Mouse (Mus musculus) lung, postnatal 4 days (tissue): ENCODE results near the gene Fbxo46.

ENCODE experiments used
- DNase-seq, 2 experiments: peaks; one replicate each; pipeline ENCODE4 v3.0.0; 2021

Gene Fbxo46

DNA sequence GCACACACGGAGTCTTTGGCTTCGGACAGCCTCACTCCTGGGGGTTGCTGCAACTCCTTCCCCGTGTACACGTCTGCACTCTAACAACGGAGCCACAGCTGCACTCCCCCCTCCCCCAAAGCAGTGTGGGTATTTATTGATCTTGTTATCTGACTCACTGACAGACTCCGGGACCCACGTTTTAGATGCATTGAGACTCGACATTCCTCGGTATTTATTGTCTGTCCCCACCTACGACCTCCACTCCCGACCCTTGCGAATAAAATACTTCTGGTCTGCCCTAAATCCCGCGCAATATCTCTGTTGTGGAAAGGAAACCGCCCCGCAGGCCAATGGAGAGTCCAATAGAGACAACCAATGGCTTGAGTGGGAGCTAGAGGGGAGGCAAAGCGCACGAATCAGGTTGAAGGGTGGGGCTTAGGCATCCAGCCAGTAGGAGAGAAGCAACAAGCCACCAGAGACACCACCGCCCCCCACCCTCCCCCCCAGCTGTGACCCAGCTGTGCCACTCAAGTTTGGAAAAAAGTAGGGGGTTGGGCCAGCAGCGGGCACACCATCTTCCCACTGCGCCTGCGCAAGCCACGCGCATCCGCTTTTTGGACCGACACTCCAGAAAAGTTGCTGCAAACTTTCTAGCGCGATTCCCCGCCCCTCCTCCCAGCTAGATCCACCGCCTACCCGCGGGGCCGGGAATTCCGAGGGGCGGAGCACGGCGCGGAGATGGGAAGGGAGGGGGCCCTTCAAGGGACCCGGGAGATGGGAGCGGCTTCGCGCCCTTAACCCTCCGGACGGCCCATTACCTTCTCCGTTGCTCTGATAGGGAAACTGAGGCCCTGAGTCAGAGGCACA lies 25.9 kb upstream of the Fbxo46 start:
- peak; percentile 97 to 99 for DNase-seq

DNA sequence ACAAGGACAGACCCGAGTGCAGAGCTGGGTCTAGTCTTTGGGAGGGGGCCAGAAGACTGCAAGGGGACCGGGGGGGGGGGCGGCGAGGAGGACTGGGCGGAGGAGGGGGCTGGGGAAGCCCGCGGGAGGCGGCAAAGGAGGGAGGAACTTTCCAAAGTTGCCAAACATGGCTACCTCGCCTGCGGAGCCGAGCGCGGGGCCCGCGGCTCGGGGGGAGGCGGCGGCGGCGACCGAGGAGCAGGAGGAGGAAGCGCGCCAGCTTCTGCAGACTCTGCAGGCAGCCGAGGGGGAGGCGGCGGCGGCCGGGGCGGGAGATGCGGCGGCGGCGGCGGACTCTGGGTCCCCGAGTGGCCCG lies 25.2 kb upstream of the Fbxo46 start, which contains the start of gene Six5:
Gene Six5 (plus strand): TSS at position 124 of the 355 bp plus-strand sequence.
- peak; percentile 63 to 77 for DNase-seq

DNA sequence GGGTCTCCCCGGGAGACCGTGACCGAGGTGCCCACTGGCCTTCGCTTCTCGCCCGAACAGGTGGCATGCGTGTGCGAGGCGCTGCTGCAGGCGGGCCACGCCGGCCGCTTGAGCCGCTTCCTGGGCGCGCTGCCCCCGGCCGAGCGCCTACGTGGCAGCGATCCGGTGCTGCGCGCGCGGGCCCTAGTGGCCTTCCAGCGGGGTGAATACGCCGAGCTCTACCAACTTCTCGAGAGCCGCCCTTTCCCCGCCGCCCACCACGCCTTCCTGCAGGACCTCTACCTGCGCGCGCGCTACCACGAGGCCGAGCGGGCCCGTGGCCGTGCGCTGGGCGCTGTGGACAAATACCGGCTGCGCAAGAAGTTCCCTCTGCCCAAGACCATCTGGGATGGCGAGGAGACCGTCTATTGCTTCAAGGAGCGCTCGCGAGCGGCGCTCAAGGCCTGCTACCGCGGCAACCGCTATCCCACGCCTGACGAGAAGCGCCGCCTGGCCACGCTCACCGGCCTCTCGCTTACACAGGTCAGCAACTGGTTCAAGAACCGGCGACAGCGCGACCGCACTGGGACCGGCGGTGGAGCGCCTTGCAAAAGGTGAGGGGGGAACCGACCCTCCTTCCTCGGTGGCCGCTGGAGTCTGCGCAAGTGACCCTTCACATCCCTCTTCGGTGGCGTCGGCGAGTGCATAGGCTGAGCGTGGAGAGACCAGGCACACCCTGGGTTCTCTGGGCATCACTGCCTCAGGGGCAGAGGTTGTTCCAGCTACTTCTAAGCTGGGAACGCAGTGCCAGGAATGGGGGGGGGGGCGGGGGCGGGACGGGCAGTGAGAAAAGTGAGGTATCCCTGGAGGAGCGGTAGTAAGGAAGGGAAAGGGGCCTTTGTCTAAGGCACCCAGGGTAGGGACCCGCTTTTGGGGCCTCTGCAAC lies 24.6 kb upstream of the Fbxo46 start:
- DNase-seq = peak; percentile 71 to 81

DNA sequence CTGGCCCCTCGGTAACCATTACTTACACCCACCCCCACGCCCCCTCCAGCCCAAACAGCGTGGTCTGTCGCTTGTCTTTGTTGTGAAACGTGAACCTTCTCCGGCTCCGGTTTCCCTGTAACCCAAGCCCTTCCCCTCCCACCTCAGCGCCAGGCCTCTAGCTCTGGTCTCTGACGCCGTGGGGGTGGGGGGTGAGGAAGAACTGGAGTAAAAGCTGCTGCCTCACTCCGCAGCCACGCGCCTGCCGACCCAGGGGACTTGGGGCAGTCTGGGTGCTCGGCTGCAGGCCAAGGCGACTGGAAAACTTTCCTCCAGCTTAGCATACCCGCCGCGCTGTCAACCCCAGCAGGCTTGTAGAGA lies 23.9 kb upstream of the Fbxo46 start:
- peak; percentile 76 to 87 for DNase-seq

DNA sequence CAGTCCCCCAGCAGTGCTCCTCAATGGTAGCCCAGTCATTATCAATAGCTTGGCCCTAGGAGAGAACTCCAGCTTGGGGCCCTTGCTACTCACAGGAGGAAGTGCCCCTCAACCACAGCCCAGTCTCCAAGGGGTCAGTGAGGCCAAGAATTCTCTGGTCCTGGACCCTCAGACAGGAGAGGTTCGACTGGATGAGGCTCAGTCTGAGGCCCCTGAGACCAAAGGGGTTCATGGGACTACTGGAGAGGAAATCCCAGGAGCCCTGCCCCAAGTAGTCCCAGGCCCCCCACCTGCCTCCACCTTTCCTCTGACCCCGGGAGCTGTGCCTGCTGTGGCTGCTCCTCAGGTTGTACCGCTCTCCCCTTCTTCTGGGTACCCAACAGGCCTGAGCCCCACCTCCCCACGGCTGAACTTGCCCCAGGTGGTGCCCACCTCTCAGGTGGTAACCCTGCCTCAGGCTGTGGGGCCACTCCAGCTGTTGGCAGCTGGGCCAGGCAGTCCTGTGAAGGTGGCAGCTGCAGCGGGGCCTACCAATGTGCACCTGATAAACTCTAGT lies 23.2 kb upstream of the Fbxo46 start:
- peak in 1 of 2 experiments; percentile 5 for DNase-seq

DNA sequence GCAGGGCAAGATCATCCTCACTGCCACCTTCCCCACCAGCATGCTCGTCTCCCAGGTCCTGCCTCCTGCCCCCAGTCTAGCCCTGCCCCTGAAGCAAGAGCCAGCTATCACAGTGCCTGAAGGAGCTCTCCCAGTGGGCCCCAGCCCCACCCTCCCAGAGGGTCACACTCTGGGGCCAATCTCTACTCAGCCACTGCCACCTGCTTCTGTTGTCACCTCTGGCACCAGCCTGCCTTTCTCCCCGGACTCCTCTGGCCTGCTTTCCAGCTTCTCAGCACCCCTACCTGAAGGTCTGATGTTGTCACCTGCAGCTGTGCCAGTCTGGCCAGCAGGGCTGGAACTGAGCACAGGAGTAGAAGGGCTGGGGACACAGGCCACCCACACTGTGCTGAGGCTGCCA lies 22.4 kb upstream of the Fbxo46 start:
- DNase-seq = peak in 1 of 2 experiments; percentile 3

DNA sequence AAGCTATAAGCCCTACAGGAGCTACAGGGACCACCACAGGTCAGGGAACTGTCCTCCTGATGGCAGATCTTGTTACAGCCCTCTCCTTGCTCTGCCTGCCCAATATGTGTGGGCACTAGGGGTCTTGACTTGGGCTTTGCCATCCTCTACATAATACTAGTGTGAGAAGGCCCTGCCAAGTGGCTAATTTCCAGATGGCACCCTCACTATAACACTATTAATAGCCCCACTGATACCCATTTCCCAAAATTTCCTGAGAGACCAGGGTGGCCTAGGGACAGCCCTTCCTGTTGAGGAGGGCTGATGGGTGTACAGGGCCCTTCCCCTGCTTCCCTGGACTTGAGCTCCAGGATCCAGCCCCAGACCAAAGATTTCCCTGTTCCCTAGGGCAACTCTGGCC lies 21.8 kb upstream of the Fbxo46 start:
- DNase-seq = peak in 1 of 2 experiments; percentile 3

DNA sequence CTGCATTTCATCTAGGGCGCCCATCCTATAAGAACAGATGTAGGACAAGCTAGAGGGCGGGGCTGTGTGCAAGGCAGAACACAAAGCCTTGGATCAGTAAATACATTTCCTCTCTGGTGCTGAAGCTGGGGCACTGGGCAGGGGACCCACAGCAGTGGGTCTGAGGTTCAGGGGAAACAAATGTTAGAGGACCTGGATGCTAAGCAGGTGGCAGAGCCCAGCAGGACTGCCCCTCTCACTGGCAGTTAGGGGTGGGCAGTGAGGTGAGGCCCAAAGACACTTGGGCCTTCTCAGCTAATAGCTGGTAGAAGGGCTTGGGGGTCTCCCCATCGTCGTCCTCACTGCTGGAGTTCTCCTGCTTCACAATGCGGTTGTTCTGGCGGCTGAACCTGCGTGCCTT lies 20.8 kb upstream of the Fbxo46 start:
- no peak for DNase-seq

DNA sequence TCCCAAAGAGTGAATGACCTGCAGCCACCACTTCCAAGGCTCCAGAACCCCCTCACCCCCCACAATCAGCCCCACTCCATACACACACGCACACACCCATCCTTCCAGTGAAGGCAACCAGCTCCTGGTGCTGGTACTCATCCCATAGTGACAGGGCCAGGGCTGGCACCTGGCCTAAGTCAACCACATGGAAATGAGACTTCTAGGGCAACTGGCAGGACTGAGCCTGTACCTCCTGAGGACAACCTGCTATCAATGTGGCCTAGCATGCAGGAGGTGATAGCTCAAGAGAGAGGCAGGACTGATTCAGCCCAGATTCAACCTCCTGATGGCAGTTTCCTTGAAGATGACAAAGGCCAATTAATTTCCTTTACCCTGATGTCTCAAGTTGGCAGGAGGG lies 19.4 kb upstream of the Fbxo46 start:
- DNase-seq = no peak

DNA sequence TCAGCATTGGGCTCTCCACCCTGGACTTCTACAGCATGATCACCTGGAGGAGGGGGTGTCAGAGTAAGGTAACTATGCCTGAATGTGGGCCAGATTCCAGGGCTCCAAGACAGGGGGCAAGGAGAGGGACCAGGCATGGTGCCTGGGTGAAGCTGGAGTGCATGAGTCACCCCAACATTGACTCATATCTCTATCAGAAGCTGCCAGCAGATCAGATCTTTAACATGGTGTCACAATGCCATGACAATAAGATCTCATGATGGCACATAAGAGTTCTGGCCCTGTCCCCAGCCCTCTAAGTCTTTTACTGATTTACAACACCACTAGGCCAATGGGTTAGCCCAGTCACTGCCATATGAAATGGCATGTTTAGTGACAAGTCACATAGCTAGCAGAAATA lies 15.9 kb upstream of the Fbxo46 start:
- no peak for DNase-seq

DNA sequence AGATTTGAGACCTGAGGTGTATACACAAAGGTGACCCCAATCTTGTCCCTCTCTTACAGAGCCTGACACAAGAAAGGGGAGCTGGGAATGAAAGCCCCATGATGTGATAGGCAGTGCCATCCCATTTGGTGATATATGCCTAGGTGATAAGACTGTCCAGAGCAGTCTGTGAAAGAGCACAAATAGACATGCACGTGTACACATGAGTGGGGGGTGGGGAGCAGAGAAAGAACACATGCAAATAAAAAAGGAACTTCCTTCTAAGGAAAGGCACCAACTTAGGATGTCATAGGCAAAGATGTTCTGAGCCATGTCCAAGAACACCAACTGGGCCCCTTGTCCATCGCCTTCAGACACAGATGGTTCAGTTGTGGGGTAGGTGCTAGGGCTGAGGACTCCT lies 15.2 kb upstream of the Fbxo46 start:
- no peak for DNase-seq

DNA sequence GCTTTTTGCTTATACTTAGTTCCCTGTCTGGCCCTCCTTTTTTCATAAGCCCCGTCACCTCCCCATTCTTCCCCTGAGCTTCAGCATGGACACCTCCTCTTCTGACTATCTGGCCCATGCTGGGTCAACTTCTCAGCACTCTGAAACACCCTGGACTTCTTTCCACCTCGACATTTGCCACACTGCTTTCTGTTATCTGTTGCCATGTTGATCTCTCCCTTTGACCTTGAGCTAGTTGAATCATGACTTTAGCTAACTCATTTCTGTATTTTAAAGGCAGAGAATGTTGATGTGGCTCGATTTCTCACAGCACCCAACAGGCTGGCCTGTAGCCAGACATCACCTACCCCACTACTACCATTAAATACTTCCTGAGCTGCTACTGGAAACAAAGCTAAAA lies 12.2 kb upstream of the Fbxo46 start:
- DNase-seq = no peak

DNA sequence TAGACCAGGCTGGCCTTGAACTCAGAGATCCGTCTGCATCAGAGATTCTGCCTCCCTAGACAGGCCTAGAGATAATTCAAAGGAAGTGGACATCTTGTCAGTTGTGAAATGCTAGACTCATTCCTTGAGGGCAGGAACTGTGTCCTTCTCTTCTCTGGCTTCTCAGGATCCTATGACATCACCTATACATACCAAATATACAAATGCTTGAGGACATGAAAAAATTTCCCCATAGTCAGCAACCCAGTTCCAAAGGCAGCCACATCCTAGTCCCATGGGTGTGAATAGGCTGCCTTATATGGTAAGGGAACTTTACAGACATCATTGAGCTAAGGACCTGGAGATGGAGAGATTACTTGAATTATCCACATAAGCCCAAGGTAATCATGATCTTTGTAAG lies 10.1 kb upstream of the Fbxo46 start:
- DNase-seq = no peak

DNA sequence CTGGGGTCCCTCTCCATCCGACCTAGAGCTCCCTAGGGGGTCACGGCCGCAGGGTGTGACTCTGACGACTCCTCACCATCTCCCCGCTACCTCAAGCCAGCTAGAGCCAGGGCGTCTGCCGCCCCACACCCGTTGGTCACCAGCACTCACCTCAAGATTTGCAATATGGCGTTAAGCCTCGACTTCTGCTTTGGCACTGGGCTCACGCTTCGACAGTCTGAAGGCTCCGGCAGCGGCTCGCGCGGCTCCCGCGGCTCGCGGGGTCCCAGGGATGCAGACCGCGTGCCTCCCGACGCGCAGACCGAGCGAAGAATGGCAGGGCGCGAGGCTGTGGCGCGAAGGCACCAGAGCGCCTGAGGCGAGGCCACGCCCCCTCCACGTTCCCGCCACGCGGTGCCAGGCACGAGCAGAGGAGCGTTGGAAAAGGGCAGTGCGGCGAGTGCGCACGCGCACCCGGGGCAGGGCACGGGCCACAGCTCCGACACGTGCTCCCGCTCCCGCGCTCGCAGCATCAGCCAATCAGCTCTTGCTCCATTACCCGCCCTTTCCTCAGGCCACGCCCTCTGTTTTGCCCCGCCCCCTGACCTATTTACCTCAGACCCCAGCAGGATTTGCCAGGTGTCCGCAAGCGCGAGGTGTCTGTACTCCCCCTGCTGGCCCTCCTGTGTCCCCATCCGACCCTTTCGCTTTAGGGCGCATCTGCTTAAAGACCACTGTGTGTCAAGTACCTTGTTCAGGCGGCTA lies 1.5 kb upstream of the Fbxo46 start, which contains the start of gene Gm4969:
Gene Gm4969 (minus strand): TSS at position 341 of the 744 bp plus-strand sequence.
- peak; percentile 59 to 78 for DNase-seq

DNA sequence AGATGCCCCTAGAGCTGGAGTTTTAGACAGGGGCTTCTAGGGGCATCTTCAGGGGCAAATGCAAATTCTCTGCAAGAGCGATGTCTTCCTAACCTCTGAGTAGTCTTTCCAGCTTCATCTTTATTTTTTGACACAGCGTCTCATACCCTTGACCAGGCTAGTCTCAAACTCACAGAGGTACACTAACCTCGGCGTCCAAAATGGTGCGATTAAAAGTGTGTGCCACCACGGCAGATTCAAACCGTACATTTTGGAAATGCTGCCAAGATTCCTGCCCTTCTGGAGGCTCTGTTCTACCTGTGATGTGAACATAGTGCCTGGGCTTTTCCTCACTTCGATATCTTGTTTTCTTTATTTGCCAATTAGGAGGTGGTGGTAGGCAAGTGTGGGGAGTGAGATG lies 576 bp upstream of the Fbxo46 start:
- no peak for DNase-seq

DNA sequence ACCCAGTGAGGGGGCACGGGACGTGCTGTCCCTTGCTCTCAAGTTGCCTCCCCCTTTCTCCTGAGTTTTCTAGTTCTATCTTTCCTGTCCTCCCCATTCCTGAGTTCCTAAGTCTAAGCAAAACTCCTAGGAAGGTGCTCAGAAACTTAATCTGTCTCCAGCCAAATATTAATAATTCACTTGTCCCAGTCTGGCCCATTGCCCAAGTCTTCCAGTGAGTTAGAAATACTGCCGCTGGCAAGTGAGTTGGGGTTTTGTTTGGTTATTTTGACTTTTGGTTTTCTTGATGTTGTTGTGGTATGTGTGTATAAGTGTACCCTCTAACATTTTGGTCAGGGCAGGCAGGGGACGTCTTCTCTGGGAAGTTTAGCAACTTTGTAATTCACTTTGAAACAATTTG lies 2.0 kb downstream of the Fbxo46 start:
- no peak for DNase-seq

DNA sequence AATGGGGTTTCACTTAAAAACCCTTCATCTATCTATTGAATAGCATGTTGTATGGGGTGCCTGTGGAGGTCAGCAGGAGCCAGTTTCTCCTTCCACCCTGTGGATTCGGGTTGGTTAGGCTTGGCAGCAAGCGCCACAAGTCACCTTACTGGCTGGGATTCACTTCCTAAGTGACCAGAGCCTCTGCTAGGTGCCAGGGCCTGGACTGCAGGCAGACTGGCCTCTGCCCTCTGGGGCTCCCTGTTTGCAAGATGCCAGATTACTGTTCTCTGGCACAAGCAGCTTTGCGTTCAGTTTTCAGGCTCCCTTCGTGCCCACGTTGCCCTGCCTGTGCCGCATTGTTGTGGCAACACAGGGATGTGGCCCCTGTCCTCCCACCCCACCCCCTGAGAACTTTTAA lies 5.1 kb downstream of the Fbxo46 start:
- DNase-seq = no peak

DNA sequence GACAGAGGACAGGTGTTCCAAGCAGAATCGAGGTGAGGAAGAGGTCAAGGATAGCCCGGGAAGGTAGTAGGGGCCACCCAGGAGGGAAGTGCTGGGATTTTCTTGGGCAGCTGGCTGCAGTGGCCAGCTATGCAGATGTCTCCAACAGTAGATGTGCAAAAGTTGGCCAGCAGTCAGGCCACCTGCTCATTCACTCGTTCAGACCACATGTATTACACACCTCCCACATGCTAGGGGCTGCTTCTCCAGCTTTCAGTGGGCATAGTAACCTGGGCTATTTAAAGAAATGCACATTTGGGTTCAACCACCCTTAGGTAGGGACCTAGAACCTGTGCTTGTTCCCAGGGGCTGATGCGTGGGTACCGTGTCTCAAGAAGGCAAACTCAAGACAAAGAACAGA lies 8.1 kb downstream of the Fbxo46 start:
- no peak for DNase-seq

DNA sequence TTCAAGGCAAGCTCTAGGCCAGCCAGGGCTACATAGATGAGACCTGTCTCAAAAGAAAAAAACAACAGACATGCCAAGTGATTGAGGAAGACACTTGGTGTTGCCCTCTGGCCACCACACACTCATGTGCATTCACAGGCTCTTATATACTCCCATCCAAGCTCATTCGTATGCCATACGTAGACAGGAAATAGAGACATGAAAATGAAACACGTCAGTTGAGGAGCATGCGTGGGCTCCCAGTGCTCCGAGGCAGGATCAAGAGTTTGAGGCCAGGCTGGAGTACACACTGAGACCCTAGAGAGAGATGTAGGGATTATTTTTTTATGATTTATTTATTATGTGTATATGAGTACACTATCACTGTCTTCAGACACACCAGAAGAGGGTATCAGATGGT lies 9.7 kb downstream of the Fbxo46 start:
- DNase-seq = no peak

DNA sequence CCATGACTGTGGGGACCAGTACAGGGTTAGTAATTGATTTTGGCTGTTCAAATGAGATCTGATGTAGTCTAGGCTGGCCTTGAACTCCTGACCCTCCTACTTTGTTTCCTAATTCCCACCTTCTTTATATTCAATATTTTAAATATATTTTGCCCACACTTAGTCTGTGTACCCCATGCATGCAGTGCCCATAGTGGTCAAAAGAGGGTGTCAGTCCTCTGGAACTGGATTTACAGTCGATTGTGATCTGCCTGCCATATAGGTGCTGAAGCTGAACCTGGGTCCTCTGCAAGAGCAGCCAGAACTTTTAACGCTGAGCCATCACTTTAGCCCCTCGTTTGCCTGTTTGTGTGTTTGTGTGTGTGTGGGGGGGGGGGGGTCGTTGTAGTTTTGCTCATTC lies 11.0 kb downstream of the Fbxo46 start:
- DNase-seq = no peak

DNA sequence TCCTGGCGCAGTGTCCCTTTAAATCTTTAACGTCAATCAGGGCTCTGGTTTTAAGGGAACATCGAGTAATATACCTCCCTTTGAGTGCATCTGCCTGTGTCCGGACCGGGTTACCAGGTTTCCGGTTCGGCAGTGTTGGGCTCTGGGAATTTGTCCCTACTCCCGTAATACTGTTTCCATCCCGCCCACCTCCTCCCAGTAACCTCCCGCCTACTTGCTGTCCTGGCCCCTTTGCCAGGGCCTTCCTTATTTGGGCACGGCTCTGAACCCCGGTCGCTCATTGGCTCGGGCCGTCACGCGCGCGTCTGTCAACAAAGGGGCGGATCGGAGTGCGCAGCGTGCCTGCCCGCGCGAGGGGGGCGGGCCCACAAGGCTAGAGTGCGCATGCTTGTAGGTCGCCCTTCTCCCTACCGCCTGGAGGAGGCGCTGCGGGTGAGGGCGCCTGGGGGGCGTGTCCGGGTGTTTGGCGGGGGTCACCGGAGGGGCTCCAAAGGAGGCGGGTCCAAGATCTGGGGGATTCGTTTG lies 11.7 kb downstream of the Fbxo46 start:
- DNase-seq = peak; percentile 98 to 99

DNA sequence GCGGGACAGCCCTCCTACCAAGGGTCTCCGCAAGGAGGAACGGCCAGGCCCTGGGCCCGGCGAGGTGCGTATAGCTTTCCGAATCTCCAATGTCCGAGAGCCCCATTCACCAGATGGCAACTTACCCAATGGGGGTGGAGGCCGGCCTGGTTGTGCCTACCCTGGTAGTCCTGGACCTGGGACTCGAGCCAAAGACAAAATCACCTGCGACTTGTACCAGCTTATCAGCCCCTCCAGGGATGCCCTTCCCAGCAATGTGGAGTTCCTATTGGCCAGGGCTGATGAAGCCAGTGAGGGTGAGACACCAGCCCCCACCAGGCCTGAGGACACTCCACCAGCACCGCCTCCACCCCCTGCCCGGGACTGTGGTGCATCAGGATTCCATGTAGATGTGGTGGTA lies 16.5 kb downstream of the Fbxo46 start:
- no peak for DNase-seq
